Mouse (Mus musculus): ENCODE measurements around the gene Vmn2r34. TPM values are rescaled to one million over a fixed set of nuclear protein-coding genes. Genes with fewer than 3 reads are reported as not detected.
"Not testable (repeated sequence)": the region's sequence is repeated elsewhere in the genome, so short reads cannot be mapped to it uniquely, and the experiment has no call there.

The Vmn2r34 gene
- total RNA-seq (2021): not detected in 2 replicates
- long read RNA-seq: 0 reads

DNA sequence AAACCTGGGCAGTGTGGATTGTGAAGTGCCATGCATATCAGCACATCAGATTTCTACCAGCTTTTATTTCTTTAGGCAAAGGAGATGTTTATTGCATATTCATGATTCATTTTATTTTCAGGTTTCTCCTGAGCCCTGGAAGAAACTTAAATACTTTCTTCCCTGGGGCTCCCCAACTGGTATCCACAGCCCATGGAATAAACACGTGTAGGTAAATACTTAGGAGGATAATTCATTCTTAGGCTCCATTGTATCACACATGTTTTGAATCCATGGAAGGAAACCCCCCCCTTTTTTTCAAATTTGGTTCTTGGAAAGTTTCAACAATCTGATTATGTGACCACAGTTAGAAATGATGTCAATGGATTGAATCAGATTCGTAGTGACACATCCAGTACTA, at the start of gene Vmn2r34:
TSS of gene Vmn2r34 (minus strand) at position 101 of the 400 bp plus-strand sequence.
- DNase-seq: not testable (repeated sequence)

DNA sequence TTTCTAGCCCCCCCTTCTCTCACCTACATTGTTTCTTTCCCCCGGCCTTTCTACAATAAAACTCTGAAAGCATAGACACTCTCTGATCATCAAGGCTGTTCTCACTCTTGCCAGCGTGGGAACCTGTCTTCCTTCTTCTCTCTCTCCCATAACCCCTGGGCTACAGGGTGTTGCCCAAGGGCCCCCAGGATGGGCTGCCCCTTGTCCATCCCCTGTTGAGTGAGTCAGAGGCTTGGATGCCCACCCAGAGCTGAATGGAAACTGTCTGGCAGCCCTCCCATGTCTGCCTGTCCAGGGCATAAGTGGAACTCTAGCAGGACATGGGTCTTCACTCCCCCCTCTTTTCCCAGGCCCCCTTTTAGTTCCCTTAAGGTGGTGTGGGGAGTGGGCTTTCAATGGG, 15.3 kb downstream of the Vmn2r34 start:
- not testable (repeated sequence) for DNase-seq

Other genes starting within 250 kb of the Vmn2r34 start
- not detected in 2 replicates for gene Vmn2r32, start 209.5 kb downstream of the Vmn2r34 start, total RNA-seq (2021)
- gene Vmn2r33, start 122.7 kb downstream of the Vmn2r34 start, total RNA-seq (2021): not detected in 2 replicates
- gene Vmn2r35, start 130.4 kb upstream of the Vmn2r34 start, total RNA-seq (2021): not detected in 2 replicates
- not detected in 2 replicates for gene Vmn2r36, start 213.0 kb upstream of the Vmn2r34 start, total RNA-seq (2021)

Measured in adrenal gland, postnatal 25 days (tissue).